ENCODE assay signal across 8 mouse cellular contexts in genomic region chr6:58772014-58772413, GRCm38 (mm10). TPM values are rescaled to one million over a fixed set of nuclear protein-coding genes. Genes with fewer than 3 reads are reported as not detected.
DNase-seq lines count a peak whose midpoint lies in the region; ATAC-seq lines count a peak whose summit lies in the region.

No protein-coding gene starts in this region.

- no peaks in the 10 kb centered on the region for H3K4me1 ChIP-seq in embryonic facial prominence, embryonic 11.5 days (ENCODE audit: control insufficient read depth, insufficient read depth, low read length)
- H3K4me1 ChIP-seq in embryonic facial prominence, embryonic 10.5 days, result no peaks in the 10 kb centered on the region

- H3K27ac ChIP-seq in embryonic facial prominence, embryonic 11.5 days (replicated peaks; ENCODE audit: low read depth, low read length), result no peak overlapping the region
- H3K27ac ChIP-seq in embryonic facial prominence, embryonic 10.5 days (replicated peaks), result no peak overlapping the region

- H3K27me3 ChIP-seq in embryonic facial prominence, embryonic 11.5 days (ENCODE audit: control insufficient read depth, insufficient read depth, low read length), result no peaks in the 10 kb centered on the region
- no peaks in the 10 kb centered on the region for H3K27me3 ChIP-seq in embryonic facial prominence, embryonic 10.5 days (replicated peaks; ENCODE audit: low read depth, poor library complexity, severe bottlenecking)

- no peaks in the 10 kb centered on the region for H3K36me3 ChIP-seq in embryonic facial prominence, embryonic 11.5 days (replicated peaks; ENCODE audit: control insufficient read depth, insufficient read depth, low read depth, low read length)
- H3K36me3 ChIP-seq in embryonic facial prominence, embryonic 10.5 days (replicated peaks), result no peaks in the 10 kb centered on the region

- no peak overlapping the region for H3K4me3 ChIP-seq in embryonic facial prominence, embryonic 11.5 days (ENCODE audit: low read depth, low read length)
- H3K4me3 ChIP-seq in embryonic facial prominence, embryonic 10.5 days, result no peak overlapping the region

- ATAC-seq in embryonic facial prominence, embryonic 11.5 days (replicated peaks; ENCODE audit: insufficient number of reproducible peaks, low FRiP score, low TSS enrichment, low read depth), result no peak
- ATAC-seq in erythroblast, adult 5-6 weeks (replicated peaks; ENCODE audit: low FRiP score, poor library complexity, severe bottlenecking), result no peak

- no peaks in the 10 kb centered on the region for H3K9me3 ChIP-seq in embryonic facial prominence, embryonic 11.5 days (replicated peaks; ENCODE audit: control insufficient read depth, low read length)
- no peaks in the 10 kb centered on the region for H3K9me3 ChIP-seq in embryonic facial prominence, embryonic 10.5 days

- peak; percentile 60 for DNase-seq in embryonic facial prominence, embryonic 11.5 days (ENCODE audit: low spot score)
- no peak for DNase-seq in embryonic facial prominence, embryonic 10.5 days (ENCODE audit: low spot score)
- peak; percentile 71 for DNase-seq in 416B (ENCODE audit: low read depth)
- DNase-seq in brain, adult 2 months (ENCODE audit: low read depth, low spot score), result peak; percentile 64
- DNase-seq in heart, postnatal 10 days, result peak; percentile 23 to 41
- DNase-seq in layer of hippocampus, adult 9-11 months, result peak; percentile 36
- peak; percentile 71 for DNase-seq in retina, embryonic 14.5 days (ENCODE audit: low spot score)

- H3K9ac ChIP-seq in embryonic facial prominence, embryonic 11.5 days (replicated peaks; ENCODE audit: low read length), result no peak overlapping the region

- H3K4me2 ChIP-seq in embryonic facial prominence, embryonic 11.5 days (ENCODE audit: low read depth, low read length), result no peak overlapping the region

- intact Hi-C loops in heart, postnatal 10 days (cut with DNase I), result no loop called here

- WGBS in embryonic facial prominence, embryonic 11.5 days, result 0% methylated on average over 1 of the region's 1 CpGs
- 4% methylated on average over 1 of the region's 1 CpGs for WGBS in embryonic facial prominence, embryonic 10.5 days

RNA-seq across cellular contexts. Expression of gene Herc3, which starts 59.3 kb away (rescaled TPM):
- polyA plus RNA-seq in embryonic facial prominence, embryonic 11.5 days (2014; fragmentation: Nextera tagmentation; extraction: Ambion mirVana), result 5.9 and 9.6 TPM in 2 replicates
- polyA plus RNA-seq in embryonic facial prominence, embryonic 10.5 days (2016; fragmentation: Nextera tagmentation; extraction: Ambion mirVana), result 4.8 and 5.9 TPM in 2 replicates
- 100 to 1,000 TPM in 1 of 2 experiments, 10 to 100 TPM in 1; 93.1 to 102 TPM for total RNA-seq in heart, postnatal 10 days (2021)
- total RNA-seq in erythroblast, adult 5-6 weeks (2015; ENCODE audit: low replicate concordance), result 2.5 and 9.2 TPM in 2 replicates
- 2.9 and 3.6 TPM in 2 replicates for total RNA-seq in erythroblast, adult 5-6 weeks (2017; ENCODE audit: low replicate concordance)

Comparison
In these comparisons a context has a peak if more than half of its experiments do, and no peak if none do; other contexts are left out.
1. RNA of gene Herc3, which starts 59.3 kb away (total RNA-seq): 93.1 to 102 TPM in heart, postnatal 10 days; 2.5 to 9.2 TPM in erythroblast, adult 5-6 weeks; every median in the first group is over 4 times any median in the second.